Mouse (Mus musculus) testis, adult 2 months (tissue): ENCODE results near the gene Ezh1.
A peak's percentile ranks its signal among the peaks of the same experiment; 100 is the strongest.

Source experiments
- CTCF ChIP-seq: fragments of 200-500 bp; IDR thresholded peaks from 2 replicates; pipeline ENCODE4 v1.5.1; 2012; ENCODE audit warnings: low read depth, mild to moderate bottlenecking, inconsistent platforms, low read length, moderate library complexity; ENCODE audit not compliant: control insufficient read depth, insufficient read depth, insufficient replicate concordance
- POLR2A ChIP-seq: fragments of 200-500 bp; IDR thresholded peaks from 2 replicates; pipeline ENCODE4 v1.6.1; 2012; ENCODE audit warnings: low read depth, mild to moderate bottlenecking, inconsistent platforms, low read length, moderate library complexity; ENCODE audit not compliant: control insufficient read depth

DNA sequence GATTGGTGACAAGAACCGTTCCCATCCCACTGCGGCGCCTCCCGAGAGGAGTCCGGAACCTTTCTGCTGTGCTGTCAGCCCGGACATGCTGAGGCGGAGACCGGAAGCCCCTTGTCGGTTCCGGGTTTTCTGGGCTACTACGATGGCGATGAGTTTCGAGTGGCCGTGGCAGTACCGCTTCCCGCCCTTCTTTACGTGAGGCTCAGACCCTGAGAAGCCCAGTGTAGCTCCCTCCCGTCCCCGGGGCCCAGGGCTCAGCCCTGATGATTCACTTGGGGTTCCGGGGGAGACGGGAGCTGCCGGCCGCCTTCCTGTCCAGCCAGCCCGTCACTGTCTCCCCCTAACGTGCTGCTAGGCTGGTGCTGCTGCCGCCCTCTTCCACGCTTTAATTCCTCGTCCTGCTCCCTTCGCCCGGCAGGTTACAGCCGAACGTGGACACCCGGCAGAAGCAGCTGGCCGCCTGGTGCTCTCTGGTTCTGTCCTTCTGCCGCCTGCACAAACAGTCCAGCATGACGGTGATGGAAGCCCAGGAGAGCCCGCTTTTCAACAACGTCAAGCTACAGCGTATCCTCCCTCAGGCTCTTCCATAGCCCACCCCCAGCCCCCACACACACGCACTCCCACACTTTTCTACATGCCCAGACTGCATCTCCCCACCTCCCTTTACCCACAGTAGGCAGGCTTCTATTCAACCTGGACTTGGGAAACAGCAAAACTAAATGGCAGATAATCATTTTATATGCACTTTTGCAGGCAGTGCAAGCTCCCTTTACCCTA, 27.5 kb upstream of the Ezh1 start, which contains the start of gene Vps25:
- TF ChIP-seq POLR2A (peak; percentile 88), CTCF (no peak)
